Mouse (Mus musculus): ENCODE measurements around the gene Fbxl17. TPM values are rescaled to one million over a fixed set of nuclear protein-coding genes. Genes with fewer than 3 reads are reported as not detected.

The Fbxl17 gene
- polyA plus RNA-seq, 1 experiment: 27.5 TPM

DNA sequence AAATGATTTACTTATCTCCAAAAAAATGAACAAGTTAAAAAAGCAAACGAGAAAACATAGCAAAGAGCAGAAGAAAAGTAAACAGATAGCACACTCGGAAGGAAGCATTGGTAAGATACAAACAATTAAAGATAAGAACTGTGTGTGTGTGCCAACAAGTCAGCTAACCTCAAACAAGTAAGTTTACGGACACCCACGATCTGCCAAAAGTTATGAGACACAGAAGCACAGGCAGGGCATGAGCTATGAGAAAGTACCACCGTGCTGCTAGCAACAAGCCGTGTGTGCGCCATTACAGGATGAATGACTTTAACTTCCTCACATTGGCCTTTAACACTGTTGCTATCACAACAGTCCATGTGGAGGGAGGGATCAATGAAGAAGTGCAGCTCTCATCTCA is 68.2 kb downstream of the Fbxl17 start:
- no peak overlapping the region for H3K4me3 ChIP-seq (ENCODE audit: insufficient read depth, low read length)
- no peaks in the 10 kb centered on the region for H3K4me1 ChIP-seq (ENCODE audit: control insufficient read depth, insufficient read depth, low read length)
- TF ChIP-seq POLR2A (IDR thresholded peaks at IDR 0.05; ENCODE audit: low read depth, low read length) (no peak), CTCF (IDR thresholded peaks at IDR 0.05; ENCODE audit: borderline replicate concordance, insufficient read depth, low read length) (no peak)
- H3K27ac ChIP-seq (ENCODE audit: insufficient read depth, low read length): no peak overlapping the region

DNA sequence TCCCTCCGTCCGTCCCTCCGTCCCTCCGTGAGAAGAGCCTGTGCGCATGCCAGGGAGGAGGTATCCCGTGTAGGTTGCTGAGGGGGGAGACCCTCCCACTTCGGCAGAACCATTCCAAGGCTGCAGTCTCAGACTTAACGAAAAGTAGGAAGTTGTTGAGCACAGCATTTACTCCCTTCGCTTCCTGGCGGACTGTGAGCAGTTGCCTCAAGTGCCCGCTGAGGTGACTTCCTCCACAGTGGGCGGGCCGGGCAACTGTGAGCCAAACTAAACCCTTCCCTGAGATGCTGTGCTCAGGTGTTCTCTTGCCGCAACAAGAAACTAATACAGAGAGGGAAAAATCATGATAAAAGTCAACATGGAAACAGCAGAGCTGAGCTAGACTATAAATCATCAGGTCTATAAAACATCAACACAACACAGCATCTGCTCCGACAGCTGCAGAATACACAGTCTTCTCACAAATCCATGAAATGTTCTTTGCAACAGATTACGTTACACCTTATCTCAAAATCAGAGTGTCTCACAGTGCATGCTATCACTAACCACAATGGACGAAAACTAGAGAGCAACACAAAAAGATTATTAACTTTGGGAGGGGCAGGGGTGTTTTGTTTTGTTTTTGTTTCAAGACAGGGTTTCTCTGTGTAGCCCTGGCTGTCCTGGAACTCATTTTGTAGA is 69.3 kb downstream of the Fbxl17 start:
- Histone ChIP-seq H3K4me1 (ENCODE audit: control insufficient read depth, insufficient read depth, low read length) (no peaks in the 10 kb centered on the region), H3K27ac (ENCODE audit: insufficient read depth, low read length) (no peak overlapping the region), H3K4me3 (ENCODE audit: insufficient read depth, low read length) (no peak overlapping the region)
- no peak for TF ChIP-seq CTCF (IDR thresholded peaks at IDR 0.05; ENCODE audit: borderline replicate concordance, insufficient read depth, low read length)
- no peak for TF ChIP-seq POLR2A (IDR thresholded peaks at IDR 0.05; ENCODE audit: low read depth, low read length)

- no peak overlapping the region for H3K27ac ChIP-seq (ENCODE audit: insufficient read depth, low read length)
- peaks cover 5% of the 10 kb centered on the region for H3K4me1 ChIP-seq (ENCODE audit: control insufficient read depth, insufficient read depth, low read length)
- TF ChIP-seq POLR2A (IDR thresholded peaks at IDR 0.05; ENCODE audit: low read depth, low read length): no peak
- TF ChIP-seq CTCF (IDR thresholded peaks at IDR 0.05; ENCODE audit: borderline replicate concordance, insufficient read depth, low read length): no peak
- H3K4me3 ChIP-seq (ENCODE audit: insufficient read depth, low read length): no peak overlapping the region
These were observed 76.0 kb downstream of the Fbxl17 start for GRCm38 (mm10) chr17:63423851-63424250.

GRCm38 (mm10) chr17:63422685-63423084 is 77.1 kb downstream of the Fbxl17 start:
- H3K4me3 ChIP-seq (ENCODE audit: insufficient read depth, low read length): no peak overlapping the region
- H3K4me1 ChIP-seq (ENCODE audit: control insufficient read depth, insufficient read depth, low read length): peaks cover 5% of the 10 kb centered on the region
- no peak overlapping the region for H3K27ac ChIP-seq (ENCODE audit: insufficient read depth, low read length)
- no peak for TF ChIP-seq CTCF (IDR thresholded peaks at IDR 0.05; ENCODE audit: borderline replicate concordance, insufficient read depth, low read length)
- no peak for TF ChIP-seq POLR2A (IDR thresholded peaks at IDR 0.05; ENCODE audit: low read depth, low read length)

DNA sequence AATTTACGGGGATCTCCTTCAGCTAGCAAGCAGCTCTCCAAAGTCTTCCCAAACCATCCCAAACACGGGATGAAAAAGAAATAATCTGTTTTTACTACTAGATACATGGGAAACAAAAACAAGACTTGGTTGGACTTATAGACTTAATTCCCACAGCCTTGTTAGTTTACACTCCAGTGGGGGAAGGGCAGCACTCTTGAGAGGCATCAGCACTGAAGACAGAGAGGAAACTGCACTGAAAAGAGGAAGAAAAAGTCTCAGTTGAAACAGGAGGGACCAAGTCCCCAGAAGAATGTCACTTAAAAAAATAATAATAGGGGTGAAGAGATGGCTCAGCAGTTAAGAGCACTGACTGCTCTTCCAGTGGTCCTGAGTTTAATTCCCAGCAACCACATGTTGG is 78.0 kb downstream of the Fbxl17 start:
- Histone ChIP-seq H3K4me3 (ENCODE audit: insufficient read depth, low read length) (no peak overlapping the region), H3K4me1 (ENCODE audit: control insufficient read depth, insufficient read depth, low read length) (peaks cover 5% of the 10 kb centered on the region), H3K27ac (ENCODE audit: insufficient read depth, low read length) (no peak overlapping the region)
- TF ChIP-seq CTCF (IDR thresholded peaks at IDR 0.05; ENCODE audit: borderline replicate concordance, insufficient read depth, low read length) (no peak), POLR2A (IDR thresholded peaks at IDR 0.05; ENCODE audit: low read depth, low read length) (no peak)

DNA sequence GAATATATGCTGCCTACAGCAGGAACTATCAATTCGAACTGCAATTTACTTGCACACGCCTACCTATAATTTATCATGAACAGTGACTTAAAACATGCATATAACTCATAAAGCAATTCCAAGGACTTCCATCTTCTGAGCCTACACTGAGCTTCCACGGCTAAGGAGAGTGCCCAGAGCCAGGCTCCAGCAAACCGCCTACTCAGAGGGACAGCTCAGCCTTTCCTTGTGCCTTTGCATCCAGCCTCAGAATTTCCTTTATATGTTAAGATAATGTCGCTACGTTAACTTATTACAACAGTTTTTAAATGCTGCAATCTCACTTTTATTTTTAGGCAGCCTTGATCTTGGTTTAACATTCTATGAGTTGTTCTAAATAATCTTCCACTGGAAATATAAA is 80.3 kb downstream of the Fbxl17 start:
- TF ChIP-seq POLR2A (IDR thresholded peaks at IDR 0.05; ENCODE audit: low read depth, low read length): no peak
- no peak for TF ChIP-seq CTCF (IDR thresholded peaks at IDR 0.05; ENCODE audit: borderline replicate concordance, insufficient read depth, low read length)
- Histone ChIP-seq H3K4me1 (ENCODE audit: control insufficient read depth, insufficient read depth, low read length) (peaks cover 5% of the 10 kb centered on the region), H3K27ac (ENCODE audit: insufficient read depth, low read length) (no peak overlapping the region), H3K4me3 (ENCODE audit: insufficient read depth, low read length) (no peak overlapping the region)

- no peak overlapping the region for H3K27ac ChIP-seq (ENCODE audit: insufficient read depth, low read length)
- TF ChIP-seq POLR2A (IDR thresholded peaks at IDR 0.05; ENCODE audit: low read depth, low read length): no peak
- no peak overlapping the region for H3K4me3 ChIP-seq (ENCODE audit: insufficient read depth, low read length)
- no peaks in the 10 kb centered on the region for H3K4me1 ChIP-seq (ENCODE audit: control insufficient read depth, insufficient read depth, low read length)
These were observed 85.7 kb downstream of the Fbxl17 start for GRCm38 (mm10) chr17:63413973-63414580.

DNA sequence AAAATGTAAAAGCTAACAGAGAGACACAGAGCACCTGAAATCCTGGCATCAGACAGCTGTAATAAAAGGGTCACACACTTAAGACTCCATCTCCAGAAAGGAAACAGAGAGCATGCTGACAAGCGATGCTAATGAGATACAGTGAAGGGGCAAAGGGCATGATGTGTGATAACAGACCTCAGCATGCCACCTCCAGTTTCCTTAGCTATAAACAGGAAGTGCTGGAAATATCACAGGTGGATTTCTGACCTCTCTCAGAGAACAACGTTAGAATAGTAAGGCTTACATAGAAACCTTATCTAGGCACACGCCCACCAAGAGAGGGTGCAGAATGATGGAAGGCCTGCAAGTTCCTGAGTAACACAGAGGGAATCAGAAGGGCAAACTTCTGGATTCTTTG is 88.3 kb downstream of the Fbxl17 start:
- no peak overlapping the region for H3K27ac ChIP-seq (ENCODE audit: insufficient read depth, low read length)
- no peaks in the 10 kb centered on the region for H3K4me1 ChIP-seq (ENCODE audit: control insufficient read depth, insufficient read depth, low read length)
- TF ChIP-seq CTCF (IDR thresholded peaks at IDR 0.05; ENCODE audit: borderline replicate concordance, insufficient read depth, low read length): no peak
- TF ChIP-seq POLR2A (IDR thresholded peaks at IDR 0.05; ENCODE audit: low read depth, low read length): no peak
- no peak overlapping the region for H3K4me3 ChIP-seq (ENCODE audit: insufficient read depth, low read length)

DNA sequence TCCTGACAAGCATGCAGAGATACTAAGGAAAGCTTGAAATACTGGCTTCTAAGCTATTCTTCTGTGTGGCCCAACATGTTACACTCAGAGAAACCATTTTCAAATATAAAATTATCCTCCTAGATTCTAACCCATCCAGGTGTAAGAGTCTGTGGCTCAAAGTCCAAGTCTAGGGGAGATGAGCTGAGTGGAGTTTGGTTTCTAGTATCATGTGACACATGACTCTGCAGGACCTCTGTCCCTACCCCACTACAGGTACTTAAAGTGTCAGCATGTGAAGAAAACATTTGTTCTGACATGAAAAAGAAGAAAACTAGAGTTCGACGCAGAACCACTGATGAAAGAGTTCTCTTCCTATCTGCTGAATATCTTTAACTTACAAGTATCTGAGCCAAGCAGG is 89.7 kb downstream of the Fbxl17 start:
- no peak for TF ChIP-seq POLR2A (IDR thresholded peaks at IDR 0.05; ENCODE audit: low read depth, low read length)
- TF ChIP-seq CTCF (IDR thresholded peaks at IDR 0.05; ENCODE audit: borderline replicate concordance, insufficient read depth, low read length): no peak
- Histone ChIP-seq H3K4me3 (ENCODE audit: insufficient read depth, low read length) (no peak overlapping the region), H3K27ac (ENCODE audit: insufficient read depth, low read length) (no peak overlapping the region), H3K4me1 (ENCODE audit: control insufficient read depth, insufficient read depth, low read length) (no peaks in the 10 kb centered on the region)

- TF ChIP-seq CTCF (IDR thresholded peaks at IDR 0.05; ENCODE audit: borderline replicate concordance, insufficient read depth, low read length): no peak
- no peak for TF ChIP-seq POLR2A (IDR thresholded peaks at IDR 0.05; ENCODE audit: low read depth, low read length)
- Histone ChIP-seq H3K4me1 (ENCODE audit: control insufficient read depth, insufficient read depth, low read length) (no peaks in the 10 kb centered on the region; the same call in 1 of the 2 replicates), H3K27ac (ENCODE audit: insufficient read depth, low read length) (no peak overlapping the region), H3K4me3 (ENCODE audit: insufficient read depth, low read length) (no peak overlapping the region)
These were observed 93.9 kb downstream of the Fbxl17 start for GRCm38 (mm10) chr17:63405955-63406354.

Data from embryonic fibroblast, embryonic 13.5 days (primary cell).